Mouse (Mus musculus) brain, embryonic 14.5 days (tissue): ENCODE results near the gene Ppp6r3. TPM values are rescaled to one million over a fixed set of nuclear protein-coding genes. Genes with fewer than 3 reads are reported as not detected.
"Not testable (repeated sequence)": the region's sequence is repeated elsewhere in the genome, so short reads cannot be mapped to it uniquely, and the experiment has no call there.

Experiments used
- DNase-seq: peaks from one replicate; pipeline ENCODE4 v3.0.0-alpha.2; 2011; ENCODE audit warnings: low read depth
- CTCF ChIP-seq: fragments of 200-500 bp; IDR thresholded peaks from 2 replicates; pipeline ENCODE4 v1.5.1; 2012; ENCODE audit warnings: inconsistent platforms, mild to moderate bottlenecking, moderate library complexity, borderline replicate concordance; ENCODE audit not compliant: insufficient read depth, insufficient read length; ENCODE audit errors: extremely low read depth
- POLR2A ChIP-seq: fragments of 200-500 bp; IDR thresholded peaks from 2 replicates; pipeline ENCODE4 v1.6.1; 2012; ENCODE audit warnings: mild to moderate bottlenecking, inconsistent platforms, borderline replicate concordance; ENCODE audit not compliant: poor library complexity, insufficient read depth, insufficient read length, severe bottlenecking; ENCODE audit errors: extremely low read depth
- polyA plus RNA-seq: library from polyadenylated mRNA; depleted of rRNA; stranded (reverse); fragments of >200 nt; gene quantifications from 2 replicates; pipeline ENCODE4 v1.2.3, GENCODE M21; 2012

Ppp6r3 gene
- polyA plus RNA-seq, 1 experiment = 118 TPM

DNA sequence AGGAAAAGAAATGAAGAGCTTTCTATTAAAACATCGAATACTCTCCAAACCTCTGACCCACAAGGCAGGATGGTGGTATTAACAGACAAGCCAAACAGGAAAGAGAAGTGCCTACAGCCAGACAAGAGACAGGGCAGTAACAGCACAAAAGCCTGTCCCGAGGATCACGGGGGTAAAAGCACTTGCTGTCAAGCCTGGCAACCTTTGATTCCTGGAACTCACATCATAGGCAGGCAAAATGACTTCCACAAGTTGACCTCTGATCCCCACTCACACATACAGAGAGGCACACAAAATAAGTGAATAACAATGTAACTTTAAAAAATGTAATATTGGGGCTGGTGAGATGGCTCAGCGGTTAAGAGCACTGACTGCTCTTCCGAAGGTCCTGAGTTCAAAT is 36.1 kb downstream of the Ppp6r3 start:
- TF ChIP-seq CTCF (no peak), POLR2A (no peak)
- DNase-seq = no peak

GRCm38 (mm10) chr19:3537658-3538057 is 37.9 kb downstream of the Ppp6r3 start:
- DNase-seq = no peak
- no peak for TF ChIP-seq CTCF
- TF ChIP-seq POLR2A = no peak

GRCm38 (mm10) chr19:3534945-3535344 is 40.6 kb downstream of the Ppp6r3 start:
- DNase-seq = no peak
- TF ChIP-seq CTCF (no peak), POLR2A (no peak)

- DNase-seq = not testable (repeated sequence)
Observed at GRCm38 (mm10) chr19:3533266-3533966, 42.1 kb downstream of the Ppp6r3 start.

DNA sequence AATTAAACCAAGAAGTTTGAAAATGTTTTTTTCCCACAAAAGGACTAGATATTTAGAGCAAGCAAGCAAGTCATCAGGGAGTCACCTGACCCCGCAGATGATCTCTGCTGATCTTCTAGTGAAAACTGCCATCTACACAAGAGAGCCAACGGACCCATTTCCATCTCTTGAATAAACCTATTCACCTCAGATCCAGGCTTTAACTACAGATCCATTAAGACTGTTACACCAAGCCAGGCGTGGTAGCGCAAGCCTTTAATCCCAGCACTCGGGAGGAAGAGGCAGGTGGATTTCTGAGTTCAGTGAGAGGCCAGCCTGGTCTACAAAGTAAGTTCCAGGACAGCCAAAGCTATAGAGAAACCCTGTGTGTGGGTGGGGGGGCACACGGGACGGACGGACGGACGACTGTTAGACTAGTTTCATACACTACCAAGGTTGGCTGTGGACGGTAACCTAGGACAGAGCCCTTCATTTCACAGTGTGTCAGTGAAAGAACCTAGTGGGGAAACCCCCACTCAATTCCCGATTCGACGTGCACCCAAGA is 42.8 kb downstream of the Ppp6r3 start:
- DNase-seq = no peak
- TF ChIP-seq CTCF = no peak
- no peak for TF ChIP-seq POLR2A

- TF ChIP-seq CTCF (no peak), POLR2A (no peak)
- no peak for DNase-seq
Observed at GRCm38 (mm10) chr19:3529781-3530180, 45.8 kb downstream of the Ppp6r3 start.

DNA sequence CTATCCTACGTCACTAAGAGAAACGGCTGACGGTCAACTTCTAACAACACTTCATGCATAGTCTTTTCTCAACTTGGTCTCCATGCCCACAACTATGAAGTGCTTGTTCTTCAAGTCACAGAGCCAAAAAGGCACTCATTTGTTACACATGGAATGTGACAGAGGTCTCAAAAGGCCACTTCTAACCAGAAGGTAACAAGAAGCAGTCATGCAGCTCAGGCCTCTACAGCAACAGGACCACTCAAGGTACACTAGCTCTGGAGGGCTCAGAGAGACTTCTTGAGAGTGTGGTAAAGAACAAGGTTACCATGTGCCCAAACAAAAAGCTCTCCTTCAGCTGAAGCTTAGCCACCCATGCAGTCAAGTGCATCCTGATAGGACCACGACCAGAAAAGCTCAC is 46.9 kb downstream of the Ppp6r3 start:
- TF ChIP-seq CTCF (no peak), POLR2A (no peak)
- no peak for DNase-seq

- no peak for TF ChIP-seq POLR2A
- TF ChIP-seq CTCF = no peak
- no peak for DNase-seq
Observed at GRCm38 (mm10) chr19:3527531-3527930, 48.0 kb downstream of the Ppp6r3 start.

DNA sequence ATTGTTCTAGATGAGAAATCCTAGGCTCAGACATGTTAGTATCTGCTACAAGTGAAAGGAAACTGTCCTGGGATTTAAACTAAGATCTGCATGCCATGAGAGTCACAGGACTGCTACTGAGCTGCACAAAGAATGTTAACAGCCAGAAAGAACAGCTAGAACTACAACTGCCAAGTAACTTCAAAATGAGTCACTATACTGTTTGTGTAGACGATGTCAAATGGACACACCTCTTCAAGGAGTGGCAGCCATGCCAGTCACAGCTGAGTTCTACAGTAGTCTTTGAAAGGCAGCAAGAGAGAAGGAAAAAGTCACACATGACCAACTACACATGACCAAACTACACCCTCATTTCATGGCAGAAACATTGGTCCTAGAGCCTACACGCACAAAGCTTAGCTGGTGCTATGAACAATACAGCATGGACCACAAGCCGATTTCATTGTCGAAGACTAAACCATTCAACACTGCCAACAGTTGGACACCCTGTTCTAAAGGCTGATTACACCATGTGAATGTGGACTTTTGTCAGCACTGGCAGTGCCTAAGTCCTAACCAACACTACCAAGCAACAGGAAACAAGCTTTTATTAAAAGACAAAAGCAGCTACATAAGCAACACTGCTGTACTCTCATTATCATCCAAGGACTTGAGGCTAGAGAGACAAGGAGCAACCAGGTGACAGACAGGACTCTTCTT is 55.9 kb downstream of the Ppp6r3 start:
- no peak for DNase-seq

GRCm38 (mm10) chr19:3497216-3497615 is 78.3 kb downstream of the Ppp6r3 start:
- no peak for TF ChIP-seq CTCF
- TF ChIP-seq POLR2A = no peak
- DNase-seq = no peak

More for the DNA sequence above, 55.9 kb downstream of the Ppp6r3 start:
- no peak for TF ChIP-seq CTCF
- TF ChIP-seq POLR2A = no peak

DNA sequence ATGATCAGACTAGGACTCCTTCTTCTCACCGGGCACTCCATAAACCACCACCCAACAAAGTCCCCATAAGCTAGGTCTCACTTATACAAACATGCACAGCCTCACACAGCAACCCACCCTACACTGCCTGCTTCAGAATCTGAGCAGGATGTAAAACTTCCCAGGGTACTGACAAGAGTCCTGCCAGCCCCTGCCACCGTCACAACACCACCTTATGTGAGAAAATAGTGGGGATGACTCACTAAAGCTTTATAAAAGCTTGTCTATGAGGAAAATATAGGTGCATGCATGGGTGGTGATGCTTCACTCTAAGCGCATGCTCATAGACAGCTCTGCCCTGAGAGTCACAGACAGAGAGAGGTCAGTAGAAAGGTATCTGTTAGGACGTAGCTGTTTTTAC is 85.7 kb downstream of the Ppp6r3 start:
- no peak for DNase-seq
- TF ChIP-seq CTCF (no peak), POLR2A (no peak)

- TF ChIP-seq POLR2A = no peak
- no peak for TF ChIP-seq CTCF
- no peak for DNase-seq
Observed at GRCm38 (mm10) chr19:3482831-3483230, 92.7 kb downstream of the Ppp6r3 start.

- no peak for DNase-seq
- no peak for TF ChIP-seq POLR2A
- no peak for TF ChIP-seq CTCF
Observed at GRCm38 (mm10) chr19:3480101-3480500, 95.4 kb downstream of the Ppp6r3 start.
